Mouse (Mus musculus): ENCODE measurements around the gene Gstt2.

The Gstt2 gene

DNA sequence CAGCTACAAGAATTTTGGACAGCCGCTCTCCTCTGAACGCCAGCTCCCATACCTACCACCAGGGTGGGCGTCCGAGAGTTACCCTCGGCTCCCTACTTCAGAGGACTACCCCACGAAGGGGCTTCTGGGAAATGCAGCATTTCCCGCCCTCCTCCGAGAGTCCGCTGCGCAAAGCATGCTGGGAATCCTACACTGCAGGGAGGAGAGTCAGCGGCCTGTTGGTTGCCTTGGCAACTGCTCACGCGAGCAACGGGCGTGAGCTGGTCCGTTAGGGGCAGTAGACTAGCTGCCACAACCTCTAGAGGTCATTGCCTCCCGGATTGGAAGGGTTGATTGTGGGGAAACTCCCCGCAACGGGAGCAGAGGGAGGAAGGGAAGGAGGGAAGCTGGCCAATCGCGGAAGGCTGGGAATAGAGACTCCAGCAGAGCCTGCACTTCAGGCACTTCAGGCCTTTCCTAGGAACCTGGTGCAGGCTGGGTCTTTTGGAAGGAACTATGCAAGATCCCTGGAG, at the start of gene Gstt2:
Gene Gstt2 (minus strand): TSS at position 177 of the 512 bp plus-strand sequence.
- DNase-seq = peak; percentile 95

DNA sequence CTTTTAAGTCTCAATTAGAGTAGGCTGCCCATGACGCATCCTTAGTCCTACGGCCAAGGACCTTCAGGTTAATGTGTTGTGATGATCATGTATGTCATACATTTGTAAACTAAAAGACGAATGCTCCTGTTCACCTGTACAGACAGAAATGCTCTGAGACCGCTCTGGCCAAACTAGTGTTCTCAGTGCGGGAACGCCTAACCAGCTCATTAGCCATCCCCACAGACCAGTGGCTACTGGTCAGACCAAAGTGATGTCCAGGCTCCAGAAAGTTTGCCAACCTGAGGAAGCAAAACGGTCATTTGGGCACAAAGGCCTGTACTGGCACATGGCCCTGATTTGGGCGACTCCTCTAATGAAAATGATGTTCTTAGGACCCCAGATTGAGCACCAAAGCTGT, 47.5 kb upstream of the Gstt2 start:
- no peak for DNase-seq

DNA sequence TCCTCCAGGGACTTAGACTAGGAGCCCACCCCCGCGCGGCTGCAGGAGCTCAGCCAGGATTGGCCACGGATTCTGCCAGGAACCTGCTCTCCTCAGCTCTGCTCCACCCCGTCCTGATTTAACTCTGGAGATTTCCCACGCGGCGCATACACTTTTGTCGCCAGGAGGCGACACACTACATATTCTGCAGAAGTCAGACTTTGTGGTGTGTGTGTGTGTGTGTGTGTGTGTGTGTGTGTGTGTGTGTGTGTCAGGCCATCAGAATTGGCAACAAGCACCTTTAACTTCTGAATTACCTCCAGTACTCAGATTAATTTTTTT, 46.0 kb upstream of the Gstt2 start:
- DNase-seq = peak; percentile 70

DNA sequence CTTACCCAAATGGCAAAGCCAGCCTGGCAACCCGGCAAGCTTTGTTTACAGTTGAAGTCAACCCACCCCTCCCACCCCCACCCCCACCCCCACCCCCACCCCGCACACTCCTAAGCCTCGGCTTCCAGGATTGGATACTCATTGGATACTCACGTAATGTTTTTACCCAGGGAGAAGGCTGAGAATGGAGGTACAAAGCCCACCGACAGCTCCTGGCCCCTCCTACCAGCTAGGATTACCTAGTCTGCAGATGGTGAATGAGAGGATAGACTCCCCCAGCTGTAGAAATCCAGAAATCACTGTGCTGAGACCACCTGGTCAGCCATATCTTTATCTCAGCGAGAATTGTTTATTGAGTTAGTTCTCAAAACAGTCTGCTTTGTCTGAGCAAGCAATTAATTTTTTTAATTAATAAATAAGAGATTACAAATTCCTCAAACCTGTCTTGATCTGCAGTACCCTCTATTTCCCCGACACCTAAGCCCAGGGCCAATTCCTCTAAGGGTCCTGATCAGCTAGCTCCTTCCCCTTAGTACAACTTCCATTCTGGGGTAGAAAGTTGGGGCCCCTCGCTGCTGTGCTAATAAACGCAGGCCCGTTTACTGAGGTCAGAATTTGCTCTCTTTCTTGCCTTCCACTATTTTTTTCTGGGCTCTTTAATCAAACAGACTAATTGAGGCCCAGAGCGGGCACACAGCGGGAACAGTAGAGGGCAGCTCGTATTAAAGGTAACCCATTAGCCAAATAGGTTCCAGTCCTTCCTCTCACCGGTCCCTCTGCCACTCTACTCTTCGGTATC, 45.4 kb upstream of the Gstt2 start:
- no peak for DNase-seq

DNA sequence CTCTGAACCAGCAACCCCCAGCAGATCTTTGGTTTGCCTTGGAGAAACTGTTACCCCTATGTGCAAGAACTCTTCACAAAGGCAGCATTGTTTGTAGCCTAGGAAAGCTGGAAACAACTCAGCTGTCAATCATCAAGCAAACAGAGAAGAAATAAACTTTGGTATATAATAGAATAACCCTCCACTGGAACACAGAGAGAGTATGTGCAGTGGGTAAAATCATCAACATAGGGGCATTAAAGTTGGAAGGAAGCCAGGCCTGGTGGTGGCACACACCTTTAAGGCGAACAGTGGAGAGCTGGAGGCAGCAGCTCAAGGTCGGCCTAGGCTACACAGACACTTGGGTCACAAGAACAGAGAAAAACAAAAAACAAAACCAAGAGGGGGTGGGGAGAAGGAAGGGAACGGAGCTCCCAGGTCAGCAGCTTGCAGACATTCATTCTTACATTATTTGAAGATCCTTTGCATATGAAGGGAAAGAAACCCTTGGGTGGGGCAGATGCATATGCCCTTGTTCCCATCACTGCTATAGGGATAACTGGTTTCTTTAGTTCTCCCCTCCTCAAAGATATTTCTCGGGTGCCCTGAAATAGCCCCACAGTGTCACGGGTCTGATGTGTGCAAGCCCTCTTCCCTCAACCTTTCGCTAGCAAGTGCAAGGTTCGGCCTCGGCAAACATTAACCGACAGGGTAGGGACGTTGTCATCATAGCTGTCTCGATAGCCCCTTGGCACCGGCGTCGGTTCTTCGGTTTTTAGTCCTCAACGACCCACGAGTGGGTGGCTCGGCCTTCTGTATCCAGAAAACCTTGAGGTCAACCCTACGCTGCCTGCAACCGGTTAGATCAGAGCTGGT, 44.6 kb upstream of the Gstt2 start:
- peak; percentile 43 for DNase-seq

DNA sequence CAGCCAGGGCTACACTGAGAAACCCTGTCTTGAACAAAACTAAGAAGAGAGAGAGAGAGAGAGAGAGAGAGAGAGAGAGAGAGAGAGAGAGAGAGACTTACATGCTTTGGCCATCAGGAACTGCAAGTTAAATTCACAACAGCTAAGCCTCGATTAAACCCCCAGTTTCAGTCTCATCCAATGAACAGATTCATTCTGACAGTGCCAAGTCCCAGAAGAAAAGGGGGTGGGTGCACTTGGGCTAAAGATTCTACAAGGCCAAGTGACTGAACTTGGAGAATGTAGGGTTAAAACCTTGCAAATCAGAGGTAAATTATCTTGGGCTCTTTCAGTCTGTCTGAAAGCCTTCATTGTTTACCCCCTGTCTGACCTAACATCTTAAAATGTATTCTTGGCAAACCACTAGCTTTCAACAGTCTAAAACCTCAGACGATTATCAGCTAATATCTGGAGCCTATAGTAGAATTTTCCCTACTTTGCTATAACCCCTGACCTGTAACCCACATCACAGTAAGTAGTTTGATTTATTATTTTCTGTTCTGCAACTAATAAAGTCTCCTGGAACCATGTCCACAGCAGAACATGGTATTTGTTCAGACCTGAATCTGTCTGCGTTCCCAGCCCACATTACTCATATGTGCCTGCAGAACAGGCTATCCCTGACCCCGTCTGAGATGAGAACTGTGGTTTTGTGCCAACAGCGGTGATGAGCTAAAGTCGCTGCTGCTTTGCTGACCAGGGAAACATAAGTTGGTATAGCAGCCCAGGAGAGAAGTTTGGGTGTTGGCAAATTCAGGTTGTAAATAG, 43.8 kb upstream of the Gstt2 start:
- DNase-seq = no peak

DNA sequence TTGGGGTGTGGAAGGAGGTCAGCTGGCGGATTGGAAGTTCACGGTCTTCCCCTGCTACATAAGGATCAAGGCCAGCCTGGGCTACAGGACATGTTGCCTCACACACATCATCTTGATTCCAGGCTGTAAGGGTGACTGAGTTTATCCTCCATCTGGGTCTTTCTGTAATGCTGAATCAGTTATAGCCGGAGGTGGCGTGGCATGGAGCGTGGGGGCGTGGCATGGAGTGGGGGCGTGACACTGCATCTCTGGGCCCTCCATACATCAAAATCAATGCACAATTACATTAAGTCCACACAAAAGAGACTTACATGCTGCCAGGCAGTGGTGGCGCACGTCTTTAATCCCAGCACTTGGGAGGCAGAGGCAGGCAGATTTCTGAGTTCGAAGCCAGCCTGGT, 43.1 kb upstream of the Gstt2 start:
- DNase-seq = no peak

DNA sequence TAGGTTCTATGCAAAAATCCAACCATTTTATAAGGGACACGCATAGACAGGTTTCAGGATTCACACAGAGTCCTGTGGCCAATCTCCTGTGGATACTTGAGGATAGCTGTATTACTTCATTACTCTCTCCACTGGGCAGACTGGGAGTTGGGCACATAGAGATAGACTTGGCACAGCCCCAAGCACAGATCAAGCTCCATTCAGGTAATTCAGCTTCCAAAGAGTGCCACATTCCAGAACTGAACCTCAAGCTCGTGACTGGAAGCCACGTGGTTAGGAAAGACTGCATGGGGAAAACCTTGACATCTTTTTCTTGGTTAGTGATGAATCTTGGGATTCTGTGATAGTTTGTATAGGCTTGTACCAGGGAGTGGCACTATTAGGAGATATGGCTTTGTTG, 41.6 kb upstream of the Gstt2 start:
- DNase-seq = no peak

DNA sequence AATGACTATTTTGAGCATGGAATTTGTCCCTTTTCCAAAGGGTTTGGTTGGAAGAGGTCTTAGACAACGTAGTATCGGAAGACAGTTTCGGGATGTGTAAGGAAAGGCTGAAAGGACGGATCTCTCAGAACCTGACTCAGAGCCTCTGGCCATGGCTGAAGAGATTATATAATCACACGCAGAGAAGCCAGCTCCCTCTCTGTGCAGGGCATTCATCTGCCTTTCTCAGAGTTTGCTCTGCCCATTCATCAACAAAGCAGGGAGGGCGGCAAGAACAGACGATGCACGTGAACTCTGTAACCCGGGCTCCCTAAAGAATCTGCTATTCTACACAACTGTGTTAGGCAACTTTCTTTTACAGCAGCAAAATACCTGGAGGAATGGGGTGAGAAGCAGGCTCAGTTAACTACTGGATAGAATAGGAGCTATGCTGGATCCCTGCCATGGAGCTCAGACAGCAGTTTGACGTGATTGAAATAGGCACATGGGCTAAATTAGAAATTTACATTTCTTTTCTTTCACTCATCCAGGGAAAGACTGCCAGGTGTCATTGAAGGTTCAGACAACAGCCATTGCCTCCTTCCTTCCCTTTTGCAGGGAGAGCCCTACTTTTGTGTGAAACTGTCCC, 36.4 kb upstream of the Gstt2 start:
- DNase-seq = no peak

DNA sequence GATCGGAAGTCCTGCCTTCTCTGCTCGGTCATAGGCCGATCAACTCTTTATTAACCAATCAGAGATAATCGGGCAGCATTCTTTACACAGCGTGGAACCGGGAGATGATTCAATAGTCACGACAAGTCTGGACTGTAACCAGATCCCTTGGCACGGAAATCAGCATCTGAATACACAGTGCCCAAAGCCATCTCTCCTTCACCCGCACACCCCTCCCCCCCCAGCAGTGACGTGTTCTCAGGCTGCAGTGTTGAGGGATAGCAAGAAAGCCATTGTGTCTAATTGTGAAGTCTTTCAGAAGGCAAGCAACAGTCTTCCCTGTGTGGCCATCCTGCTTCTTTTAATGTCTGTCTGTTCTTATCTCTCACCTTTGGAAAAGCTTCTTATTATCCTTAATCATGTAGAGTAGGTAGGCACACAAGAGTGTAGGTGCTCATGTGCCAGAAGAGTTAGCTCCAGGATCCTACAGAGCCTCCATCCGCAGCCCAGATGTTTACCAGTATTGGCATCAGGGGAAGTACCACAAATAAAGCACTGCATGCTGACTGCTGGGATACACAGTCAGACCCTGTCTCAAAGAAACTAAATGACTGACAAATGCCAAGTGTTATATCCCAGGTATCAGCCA, 35.8 kb upstream of the Gstt2 start:
- peak; percentile 50 for DNase-seq

DNA sequence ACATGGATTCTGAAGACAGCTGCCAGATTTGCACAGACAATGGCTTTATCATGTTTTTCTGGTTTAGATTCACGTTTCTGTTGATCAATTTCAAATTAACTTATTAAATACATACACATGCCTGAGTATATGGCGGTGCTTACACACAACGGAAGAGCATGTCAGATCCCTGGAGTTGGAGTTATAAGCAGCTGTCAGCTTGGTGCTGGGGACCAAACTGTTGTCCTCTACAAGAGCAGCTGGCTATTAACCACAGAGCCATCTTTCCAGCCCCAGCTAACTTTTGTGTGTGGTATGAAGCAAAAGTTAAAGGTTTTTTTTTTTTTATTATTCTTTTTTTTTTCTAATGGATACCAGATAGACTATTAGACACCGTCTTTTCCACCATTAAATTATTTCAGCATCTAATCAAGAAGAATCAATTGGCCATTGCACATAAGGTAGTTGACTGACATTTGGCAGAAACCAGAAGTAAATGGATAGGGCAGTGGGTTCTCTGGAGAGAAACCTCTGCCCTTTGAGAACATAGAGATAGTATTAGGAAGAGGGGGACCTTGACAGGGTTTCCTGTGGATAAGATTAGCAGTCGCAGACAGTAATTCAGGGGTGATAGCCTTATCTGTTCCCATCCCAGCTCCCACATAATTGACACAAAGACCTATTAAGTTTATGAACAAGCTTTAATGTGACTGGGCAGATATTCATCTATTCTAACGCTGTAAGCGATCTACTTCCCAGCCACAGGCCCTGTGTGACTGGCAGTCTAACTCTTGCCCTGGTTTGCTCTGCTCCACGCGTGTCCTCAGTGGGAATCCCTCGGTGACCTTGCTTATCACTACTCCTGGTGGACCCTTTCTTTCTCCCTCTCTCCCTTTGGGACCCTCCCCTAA, 35.0 kb upstream of the Gstt2 start:
- no peak for DNase-seq

DNA sequence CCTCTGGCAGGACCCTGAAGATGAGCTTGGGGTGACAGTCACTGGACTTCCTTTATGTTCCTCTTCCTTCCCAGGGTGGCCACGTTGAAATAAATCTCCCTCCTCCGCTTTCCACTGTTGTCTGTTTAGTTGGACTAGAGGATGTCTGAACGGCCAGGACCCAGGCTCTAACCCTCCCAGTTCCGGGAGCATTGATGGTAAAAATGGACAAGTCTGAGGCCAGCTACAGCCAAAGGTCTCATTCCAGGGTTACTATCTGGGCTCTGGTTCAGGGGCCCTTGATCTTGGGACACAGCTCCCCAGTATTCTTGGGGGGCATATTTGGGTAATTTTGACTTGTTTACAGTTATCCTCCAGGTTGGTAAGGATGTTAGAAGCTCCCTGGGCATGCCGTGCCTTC, 24.4 kb upstream of the Gstt2 start:
- no peak for DNase-seq

DNA sequence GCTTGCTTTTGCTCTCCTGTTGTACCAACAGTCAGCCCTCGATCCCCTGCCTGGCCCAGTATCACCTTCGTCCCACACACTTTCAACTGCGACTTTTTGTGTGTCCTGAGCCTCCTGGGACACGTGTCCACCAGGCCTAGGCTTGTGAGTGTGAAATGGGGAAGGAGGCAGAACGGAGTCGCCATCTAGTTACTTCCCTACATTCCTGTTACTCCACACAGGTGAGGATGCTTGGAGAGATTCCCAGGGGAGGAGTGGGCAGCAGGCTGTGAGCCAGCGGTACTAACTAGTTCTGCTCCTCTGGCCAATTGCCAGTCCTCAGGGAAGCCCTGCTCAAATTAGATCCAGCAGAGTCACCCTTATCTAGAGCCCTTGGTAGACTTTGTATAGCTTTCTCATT, 23.5 kb upstream of the Gstt2 start:
- no peak for DNase-seq

DNA sequence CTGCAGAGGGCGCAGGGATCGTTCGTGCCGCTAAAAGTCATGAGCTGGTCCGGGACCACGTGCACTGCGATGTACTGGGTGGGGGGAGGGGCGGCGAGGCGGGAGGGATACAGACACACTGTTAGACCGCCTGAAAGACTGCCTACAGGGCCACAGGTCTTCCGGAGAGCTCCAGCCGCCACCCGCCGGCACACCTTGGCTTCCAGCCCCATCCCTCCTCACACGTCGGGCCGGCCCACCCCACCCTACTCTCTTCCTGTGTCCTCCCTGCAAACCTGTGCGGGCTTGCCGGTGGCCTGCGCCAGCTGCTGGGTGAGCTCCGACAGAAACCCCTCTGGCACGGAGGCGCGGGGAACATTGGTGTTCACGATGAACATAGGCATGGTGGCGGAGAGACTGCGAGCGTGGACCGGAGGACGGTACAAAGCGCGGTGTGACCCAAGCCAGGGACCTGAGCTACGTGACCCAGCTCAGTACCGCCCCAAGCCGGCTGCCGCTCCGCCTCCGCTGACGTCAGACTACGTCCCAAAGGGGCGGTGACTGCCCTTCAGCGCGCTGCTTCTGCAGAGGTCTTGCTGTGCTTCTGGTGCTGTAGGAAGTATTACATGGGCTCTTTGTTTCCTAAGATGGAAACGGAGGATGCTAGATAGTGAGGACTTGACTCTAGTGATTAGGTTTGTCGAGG, 22.7 kb upstream of the Gstt2 start, which contains the start of gene Mif:
Gene Mif (minus strand): TSS at position 455 of the 685 bp plus-strand sequence.
- peak; percentile 92 for DNase-seq

DNA sequence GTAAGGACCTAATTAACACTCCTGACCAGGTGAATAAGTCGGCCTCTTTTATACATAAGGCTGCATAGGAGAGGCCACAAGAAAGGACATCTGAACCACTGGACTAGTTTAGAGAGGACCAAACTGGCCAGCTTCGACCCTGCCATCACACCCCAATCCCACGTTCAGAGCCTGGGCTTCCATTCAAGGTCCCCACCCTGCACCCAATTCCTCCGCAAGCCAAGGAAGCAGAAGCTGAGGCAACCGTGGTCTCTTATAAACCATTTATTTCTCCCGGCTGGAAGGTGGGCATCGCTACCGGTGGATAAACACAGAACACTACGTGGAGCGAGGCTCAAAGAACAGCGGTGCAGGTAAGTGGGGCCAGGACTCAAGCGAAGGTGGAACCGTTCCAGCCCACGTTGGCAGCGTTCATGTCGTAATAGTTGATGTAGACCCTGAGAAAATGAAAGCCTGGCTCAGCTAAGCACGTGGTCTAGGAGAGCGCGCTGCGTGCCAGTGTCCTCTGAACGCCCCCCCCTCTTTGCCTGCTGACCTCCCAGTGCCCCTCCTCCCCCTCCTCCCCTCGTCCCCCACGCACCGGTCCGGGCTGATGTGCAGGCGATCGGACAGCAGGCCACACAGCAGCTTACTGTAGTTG, 22.0 kb upstream of the Gstt2 start:
- peak; percentile 51 for DNase-seq

DNA sequence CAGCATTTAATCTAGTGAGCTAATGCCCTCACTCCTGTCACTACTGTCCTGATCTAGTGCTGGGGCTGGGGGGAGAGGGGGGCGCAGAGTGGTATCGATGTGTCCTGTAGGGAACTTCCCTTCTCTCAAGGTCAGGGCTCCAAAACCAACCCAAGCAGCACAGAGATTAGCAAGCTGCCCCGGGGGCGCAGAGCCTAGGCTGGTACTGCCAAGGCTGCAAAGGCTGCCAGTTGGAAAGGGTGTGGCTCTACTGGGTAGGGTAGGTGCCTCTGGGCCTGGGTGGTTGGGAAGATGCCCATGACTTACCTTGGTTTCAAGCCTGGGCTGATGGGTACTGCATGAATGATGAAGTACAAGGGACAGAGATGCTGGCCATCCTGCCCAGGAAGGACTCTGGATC, 20.4 kb upstream of the Gstt2 start:
- DNase-seq = no peak

DNA sequence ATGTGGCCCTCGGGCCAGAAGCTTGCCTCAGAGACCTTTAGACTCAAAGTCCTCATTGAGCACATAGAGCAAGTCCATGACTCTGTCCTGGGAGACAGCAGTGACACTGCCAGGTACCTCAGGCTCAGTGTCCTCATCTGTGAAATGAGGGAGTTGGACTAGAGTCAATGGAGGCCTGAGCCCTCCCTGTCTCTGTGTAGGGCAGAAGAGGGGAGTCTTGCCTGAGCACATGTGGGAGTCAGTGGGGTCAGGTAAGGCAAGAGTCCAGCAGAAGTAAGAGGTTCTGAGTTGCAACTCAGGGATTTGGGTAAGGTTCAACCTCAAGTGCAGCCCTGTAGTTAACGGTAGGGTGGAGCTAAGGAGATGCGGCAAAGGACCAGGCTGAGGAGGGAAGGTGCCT, 19.8 kb upstream of the Gstt2 start:
- no peak for DNase-seq

DNA sequence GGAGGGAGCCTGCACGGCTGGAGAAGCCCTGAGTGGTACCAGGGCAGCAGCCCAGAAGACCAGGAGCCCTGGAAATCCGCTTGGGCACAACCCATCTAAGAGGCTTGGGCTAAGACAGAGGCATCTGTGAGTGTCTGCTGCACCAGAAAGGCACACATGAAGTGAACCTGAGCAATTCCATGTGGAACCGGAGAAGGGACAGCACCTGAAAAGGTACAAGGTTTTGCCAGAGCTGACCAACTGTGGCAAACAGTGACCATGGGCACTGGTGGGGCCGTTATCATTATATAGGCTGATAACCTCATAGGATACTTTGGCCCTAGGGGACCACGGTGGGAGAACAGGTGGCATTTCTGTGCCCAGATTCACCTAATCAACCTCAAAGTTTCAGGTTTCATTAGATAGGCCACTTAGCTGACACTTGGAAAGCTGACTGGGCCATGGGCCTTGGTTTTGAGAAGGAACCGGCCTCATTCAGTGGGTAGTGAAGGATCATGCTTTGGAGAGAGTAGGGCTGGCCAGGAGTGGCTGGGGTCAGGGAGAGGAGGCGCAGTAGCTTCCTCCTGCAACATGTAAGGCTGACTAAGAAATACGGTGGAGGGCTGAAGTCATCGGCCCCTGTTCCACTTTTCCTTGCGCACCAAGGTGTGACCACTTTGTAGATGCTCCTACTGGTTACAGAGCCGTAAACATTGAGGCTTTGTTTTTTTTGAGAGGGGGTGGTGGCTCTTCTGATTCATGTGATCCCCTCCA, 19.1 kb upstream of the Gstt2 start:
- DNase-seq = no peak

DNA sequence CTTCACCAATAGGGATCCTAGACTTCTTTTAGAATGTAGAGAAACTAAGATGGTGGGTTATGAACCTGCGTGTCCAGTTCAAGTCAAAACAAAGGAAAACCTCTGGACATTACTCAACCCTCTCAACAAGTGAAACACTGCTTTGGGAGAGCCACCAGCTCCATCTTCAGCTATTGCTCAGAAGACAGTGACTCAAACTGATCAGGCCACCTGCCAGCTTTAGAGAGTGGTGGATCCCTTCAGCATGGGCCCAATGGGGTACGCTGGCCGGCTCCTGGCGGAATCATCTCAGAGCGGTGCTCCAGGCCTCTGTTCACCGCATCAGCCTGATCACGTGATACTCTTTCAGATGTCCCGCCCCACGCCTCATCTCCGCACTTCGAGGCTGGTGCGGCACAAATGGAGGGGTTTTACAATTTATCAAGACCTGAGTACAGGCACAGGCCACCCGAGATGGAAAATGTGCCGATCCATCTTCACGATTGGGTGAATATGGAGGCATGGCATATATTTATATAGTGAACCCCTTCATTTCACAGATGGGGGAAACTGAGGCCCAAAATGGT, 18.3 kb upstream of the Gstt2 start:
- DNase-seq = no peak

All from liver (tissue).